Mouse (Mus musculus) liver, adult 2 months (tissue): ENCODE results near the gene Aff3. TPM values are rescaled to one million over a fixed set of nuclear protein-coding genes. Genes with fewer than 3 reads are reported as not detected.

Experiments used
- DNase-seq: peaks from one replicate; pipeline ENCODE4 v3.0.0-alpha.2; 2011; ENCODE audit warnings: low read depth, low spot score; ENCODE audit errors: extremely low read depth
- H3K27ac ChIP-seq: fragments of 200-500 bp; replicated peaks from 2 replicates; pipeline ENCODE4 v1.5.1; 2012; ENCODE audit warnings: low read depth, mild to moderate bottlenecking, control low read depth, inconsistent platforms, low read length; ENCODE audit not compliant: insufficient read depth
- H3K27me3 ChIP-seq: fragments of 200-500 bp; 2 replicates; pipeline ENCODE4 v1.6.1; 2012; ENCODE audit warnings: mild to moderate bottlenecking, moderate library complexity, low read length, inconsistent platforms; ENCODE audit not compliant: control insufficient read depth, insufficient read depth
- H3K36me3 ChIP-seq: fragments of 200-500 bp; 2 replicates; pipeline ENCODE4 v1.6.1; 2012; ENCODE audit warnings: low read length, inconsistent platforms; ENCODE audit not compliant: control insufficient read depth, insufficient read depth
- H3K4me1 ChIP-seq: fragments of 200-500 bp; 2 replicates; pipeline ENCODE4 v1.6.1; 2011; ENCODE audit warnings: low read length; ENCODE audit not compliant: control insufficient read depth, insufficient read depth
- H3K4me3 ChIP-seq: fragments of 200-500 bp; 2 replicates; pipeline ENCODE4 v1.5.1; 2011; ENCODE audit warnings: low read depth, mild to moderate bottlenecking, control low read depth, low read length, moderate library complexity; ENCODE audit not compliant: insufficient read depth
- H3K79me2 ChIP-seq: fragments of 200-500 bp; 2 replicates; pipeline ENCODE4 v1.6.1; 2012; ENCODE audit warnings: inconsistent platforms, mild to moderate bottlenecking, low read length, moderate library complexity; ENCODE audit not compliant: control insufficient read depth, insufficient read depth
- H3K9ac ChIP-seq: fragments of 200-500 bp; 2 replicates; pipeline ENCODE4 v1.6.1; 2012; ENCODE audit warnings: low read depth, mild to moderate bottlenecking, control low read depth, inconsistent platforms, low read length
- CTCF ChIP-seq: fragments of 200-500 bp; IDR thresholded peaks from 2 replicates; pipeline ENCODE4 v1.5.1; 2011; ENCODE audit warnings: low read depth, low read length, control low read depth
- POLR2A ChIP-seq: fragments of 200-500 bp; IDR thresholded peaks from 2 replicates; pipeline ENCODE4 v1.6.1; 2011; ENCODE audit warnings: low read length, control low read depth; ENCODE audit not compliant: insufficient read depth; ENCODE audit errors: extremely low read depth
- WGBS: fragments of 180-500 bp; shearing (Covaris S2); methylation state at CpG from one replicate; pipeline ENCODE4 v1.1.7; 2018; 5-methylcytosine and 5-hydroxymethylcytosine counted together
- polyA plus RNA-seq: library from polyadenylated mRNA; depleted of rRNA; stranded (reverse); fragments of >200 nt; gene quantifications from 2 replicates; pipeline ENCODE4 v1.2.3, GENCODE M21; 2012
- total RNA-seq: library from RNA; depleted of rRNA; stranded (reverse); fragments of >200 nt; gene quantifications from 2 replicates; pipeline ENCODE4 v1.2.3, GENCODE M21; 2014

Aff3 gene
- total and polyA plus RNA-seq, 2 experiments = 0.18 to 0.28 TPM

DNA sequence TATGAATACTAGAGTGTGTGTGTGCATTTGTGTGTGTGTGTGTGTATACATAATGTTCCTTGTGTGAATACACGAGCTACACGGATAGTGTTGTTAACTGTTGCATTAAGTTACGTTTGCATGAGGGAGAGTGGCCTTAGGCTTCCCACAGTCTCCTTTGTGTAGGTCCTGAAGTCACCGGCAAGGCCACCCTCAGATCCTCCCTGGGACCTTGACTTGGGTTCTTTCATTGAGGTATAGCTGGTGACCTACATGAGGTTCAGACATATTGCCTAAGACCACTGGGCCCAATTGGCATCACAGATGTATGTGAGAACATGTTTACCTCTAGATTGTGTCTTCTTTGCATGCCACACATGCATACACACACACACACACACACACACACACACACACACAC lies 494 bp downstream of the Aff3 start:
- no peak overlapping the region for H3K9ac ChIP-seq
- H3K36me3 ChIP-seq = no peaks in the 10 kb centered on the region
- H3K4me1 ChIP-seq = no peaks in the 10 kb centered on the region
- no peak for DNase-seq
- no peak overlapping the region for H3K4me3 ChIP-seq
- no peaks in the 10 kb centered on the region for H3K27me3 ChIP-seq
- no peak overlapping the region for H3K27ac ChIP-seq
- 92% methylated on average over 4 of the region's 4 CpGs for WGBS
- no peak for TF ChIP-seq POLR2A
- no peak for TF ChIP-seq CTCF
- no peaks in the 10 kb centered on the region for H3K79me2 ChIP-seq

DNA sequence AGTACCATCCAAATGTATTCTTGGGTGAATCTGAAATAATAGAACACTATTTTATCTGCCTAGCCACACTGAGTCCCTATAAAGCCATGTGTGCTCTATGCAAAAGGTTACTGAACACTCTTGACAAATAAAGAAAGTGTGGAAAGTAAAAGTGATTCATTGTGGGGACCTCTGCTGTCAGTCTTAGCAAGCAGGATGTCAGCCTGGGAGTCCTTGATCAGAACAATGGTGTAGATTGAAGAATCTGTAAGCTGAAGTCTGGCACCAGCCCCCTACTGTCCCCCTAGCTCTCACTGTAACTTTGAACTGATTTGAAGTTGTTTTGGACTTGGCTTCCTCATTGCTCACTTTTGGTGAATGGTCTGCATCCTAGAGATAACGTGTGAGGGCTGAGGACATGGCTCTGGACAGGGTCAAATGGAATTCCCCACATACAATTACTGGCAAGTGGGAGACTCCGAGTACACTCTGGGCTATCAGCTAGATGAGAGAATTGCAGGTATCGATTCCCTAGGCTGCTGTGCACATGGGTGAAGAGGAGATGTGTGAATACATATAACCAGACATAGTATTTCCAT lies 2.0 kb downstream of the Aff3 start:
- no peak overlapping the region for H3K9ac ChIP-seq
- WGBS = 59% methylated on average over 3 of the region's 3 CpGs
- H3K36me3 ChIP-seq = no peaks in the 10 kb centered on the region
- no peaks in the 10 kb centered on the region for H3K27me3 ChIP-seq
- DNase-seq = no peak
- H3K4me1 ChIP-seq = no peaks in the 10 kb centered on the region
- no peaks in the 10 kb centered on the region for H3K79me2 ChIP-seq
- no peak for TF ChIP-seq CTCF
- TF ChIP-seq POLR2A = no peak
- H3K27ac ChIP-seq = no peak overlapping the region
- no peak overlapping the region for H3K4me3 ChIP-seq

DNA sequence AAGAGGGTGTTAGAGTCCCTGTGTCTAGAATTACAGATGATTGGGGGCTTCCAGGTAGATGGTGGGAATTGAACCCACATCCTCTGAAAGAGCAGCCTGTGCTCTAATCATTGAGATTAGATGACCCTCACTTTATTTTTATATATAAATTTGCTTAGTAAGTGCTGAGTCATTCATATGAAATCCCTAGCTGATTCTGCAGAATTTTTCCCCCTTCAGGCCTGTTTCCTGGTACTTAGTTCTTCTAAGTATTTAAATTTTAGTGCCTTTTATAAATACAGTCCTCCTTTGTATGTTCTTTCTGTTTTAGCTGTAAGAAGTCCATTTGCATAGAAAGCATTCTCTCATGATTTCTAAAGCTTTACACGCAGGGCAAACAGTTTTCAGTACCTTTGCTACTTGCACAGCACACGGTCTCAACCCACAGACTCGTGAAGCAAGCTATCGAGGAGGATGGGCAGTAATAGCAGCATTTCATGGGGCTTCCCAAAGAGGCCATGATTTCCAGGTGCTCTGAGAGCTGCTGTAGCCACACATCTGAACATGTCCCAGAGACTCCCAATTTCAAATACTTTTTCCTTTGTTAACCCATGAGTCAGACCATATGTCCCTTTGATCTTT lies 5.7 kb downstream of the Aff3 start:
- Histone ChIP-seq H3K27me3 (no peaks in the 10 kb centered on the region), H3K36me3 (no peaks in the 10 kb centered on the region), H3K4me1 (no peaks in the 10 kb centered on the region), H3K9ac (no peak overlapping the region), H3K4me3 (no peak overlapping the region), H3K27ac (no peak overlapping the region), H3K79me2 (no peaks in the 10 kb centered on the region)
- WGBS = 80% methylated on average over 4 of the region's 4 CpGs
- TF ChIP-seq CTCF = no peak
- no peak for TF ChIP-seq POLR2A
- no peak for DNase-seq

DNA sequence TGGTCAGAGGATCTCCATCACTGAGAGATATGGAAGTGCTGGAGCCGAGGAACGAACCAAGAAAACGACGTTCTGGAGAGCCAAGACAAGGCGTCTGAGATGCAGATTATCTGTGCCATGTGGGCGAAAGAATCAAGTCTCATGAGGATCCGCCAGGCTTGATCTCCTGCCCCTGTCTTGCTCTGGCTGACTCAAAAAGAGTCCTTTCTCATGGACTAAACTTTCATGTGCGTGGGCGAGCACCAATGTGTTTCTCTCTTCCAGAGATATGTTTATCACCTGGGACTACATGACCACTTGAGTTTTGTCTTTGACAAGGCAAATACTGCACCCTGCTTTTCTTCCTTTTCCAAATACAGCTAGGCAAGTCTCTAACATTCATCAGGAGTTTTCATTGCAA lies 6.4 kb downstream of the Aff3 start:
- H3K36me3 ChIP-seq = no peaks in the 10 kb centered on the region
- H3K27ac ChIP-seq = no peak overlapping the region
- no peak overlapping the region for H3K9ac ChIP-seq
- H3K4me1 ChIP-seq = no peaks in the 10 kb centered on the region
- no peaks in the 10 kb centered on the region for H3K79me2 ChIP-seq
- no peak for TF ChIP-seq POLR2A
- WGBS = 83% methylated on average over 9 of the region's 9 CpGs
- no peak overlapping the region for H3K4me3 ChIP-seq
- H3K27me3 ChIP-seq = no peaks in the 10 kb centered on the region
- no peak for DNase-seq

DNA sequence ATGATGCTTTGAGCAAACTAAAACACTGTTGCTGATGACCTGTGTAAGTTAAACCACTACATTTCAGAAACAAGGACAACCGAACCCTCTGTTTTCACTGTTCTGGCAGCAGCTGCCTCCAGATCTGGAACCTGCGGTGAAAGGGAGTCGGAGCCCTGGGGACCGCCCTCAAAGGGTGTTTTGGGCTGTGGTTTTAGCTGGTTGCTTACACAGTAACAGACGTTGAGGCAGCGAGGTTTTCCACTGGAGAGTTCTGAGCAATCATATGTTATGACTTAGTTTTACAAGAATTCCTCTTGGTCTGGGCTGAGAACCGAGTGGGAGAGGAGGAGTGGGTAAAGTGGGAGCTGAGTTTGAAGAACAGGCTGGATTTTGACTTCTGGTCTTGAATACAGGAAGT lies 7.1 kb downstream of the Aff3 start:
- no peak overlapping the region for H3K4me3 ChIP-seq
- TF ChIP-seq CTCF (no peak), POLR2A (no peak)
- H3K9ac ChIP-seq = no peak overlapping the region
- 69% methylated on average over 7 of the region's 7 CpGs for WGBS
- no peak overlapping the region for H3K27ac ChIP-seq
- no peaks in the 10 kb centered on the region for H3K79me2 ChIP-seq
- DNase-seq = no peak
- H3K4me1 ChIP-seq = no peaks in the 10 kb centered on the region
- no peaks in the 10 kb centered on the region for H3K27me3 ChIP-seq
- H3K36me3 ChIP-seq = no peaks in the 10 kb centered on the region

DNA sequence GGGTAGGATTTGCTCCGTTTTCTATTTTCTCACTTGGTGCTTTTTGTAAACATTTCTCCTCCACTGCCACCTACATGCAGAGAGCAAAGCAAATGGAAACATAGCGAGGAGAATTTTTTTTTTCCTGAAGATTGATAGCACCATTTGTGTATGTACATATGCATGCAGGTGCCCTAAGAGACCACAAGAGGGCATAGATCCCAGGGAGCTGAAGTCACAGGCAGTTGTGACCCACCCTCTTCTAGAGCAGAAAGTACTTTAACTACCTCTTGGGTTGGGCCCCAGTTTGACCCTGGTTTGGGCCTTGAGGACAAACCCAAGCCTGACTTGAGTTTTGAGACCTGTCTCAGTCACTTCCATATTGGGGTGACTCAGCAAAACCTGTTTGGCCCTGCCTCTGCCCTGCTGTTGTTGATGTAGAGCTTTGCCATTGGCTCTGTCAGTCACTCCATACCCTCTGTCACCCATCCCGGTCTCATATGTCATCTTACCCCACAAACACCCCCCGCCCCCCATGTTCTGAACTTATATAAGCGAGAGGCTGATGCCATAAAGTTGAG lies 9.7 kb downstream of the Aff3 start:
- no peaks in the 10 kb centered on the region for H3K4me1 ChIP-seq
- no peak for DNase-seq
- H3K27ac ChIP-seq = no peak overlapping the region
- H3K36me3 ChIP-seq = no peaks in the 10 kb centered on the region
- no peaks in the 10 kb centered on the region for H3K27me3 ChIP-seq
- TF ChIP-seq POLR2A (no peak), CTCF (no peak)
- no peak overlapping the region for H3K9ac ChIP-seq
- H3K79me2 ChIP-seq = no peaks in the 10 kb centered on the region
- H3K4me3 ChIP-seq = no peak overlapping the region
- 92% methylated on average over 5 of the region's 5 CpGs for WGBS
